Mouse (Mus musculus): ENCODE results near the gene Hoxc9. TPM values are rescaled to one million over a fixed set of nuclear protein-coding genes. Genes with fewer than 3 reads are reported as not detected.

Hoxc9 gene
- polyA plus RNA-seq (2017; shearing (Covaris generic)) = not detected

DNA sequence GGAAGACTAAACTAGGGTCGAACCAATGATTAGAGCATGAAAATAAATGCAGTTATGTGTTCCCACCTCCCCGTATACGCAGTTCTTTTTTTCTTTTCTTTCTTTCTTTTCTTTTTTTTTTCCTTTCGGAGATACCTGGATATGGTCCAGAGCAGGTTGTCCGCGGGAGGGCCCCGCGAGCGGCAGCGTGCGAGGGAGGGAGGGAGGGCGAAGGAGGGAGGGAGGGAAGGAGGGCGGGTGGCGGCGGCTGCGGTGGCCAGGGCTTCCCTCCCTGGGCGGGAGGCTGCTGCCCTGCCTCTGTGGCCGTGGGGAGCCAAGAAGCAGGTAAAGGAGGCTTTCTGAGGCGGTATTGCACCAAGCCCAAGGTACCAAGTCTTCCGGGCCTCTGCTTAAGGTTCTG, at the start of gene Hoxc9:
Hoxc9 (plus strand) TSS at position 269 of the 400 bp plus-strand sequence.

DNA sequence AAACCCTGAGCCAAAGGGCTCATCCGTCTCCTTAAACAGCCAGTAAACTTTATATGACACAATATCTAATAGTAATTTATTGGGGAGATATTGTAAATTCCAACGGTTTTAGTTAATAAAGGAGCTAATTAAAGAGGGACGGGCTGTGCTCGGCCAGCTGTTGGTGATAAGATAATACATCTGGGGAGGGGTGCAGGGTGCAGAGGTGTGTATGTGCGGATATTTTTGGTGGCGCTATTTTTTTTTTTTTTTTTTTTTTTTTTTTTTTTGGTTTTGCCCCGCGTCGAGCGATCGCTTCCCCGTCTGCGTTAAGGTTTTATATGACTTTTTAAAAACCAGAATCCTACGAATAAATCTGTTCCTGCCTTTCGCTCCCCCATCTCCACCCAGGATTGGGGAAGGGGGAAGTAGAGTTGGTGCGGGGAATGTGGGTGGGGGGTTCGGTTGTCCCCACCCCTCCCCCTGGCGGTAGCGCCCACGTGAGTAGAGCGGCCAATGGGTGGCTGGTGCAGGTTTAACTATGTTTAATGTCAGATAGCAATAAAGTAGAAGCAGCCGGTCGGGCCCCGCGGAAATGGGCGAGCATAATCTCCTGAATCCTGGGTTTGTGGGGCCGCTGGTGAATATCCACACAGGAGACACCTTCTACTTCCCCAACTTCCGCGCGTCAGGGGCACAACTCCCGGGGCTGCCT, 39.8 kb upstream of the Hoxc9 start, which contains the start of gene Hoxc12:
Hoxc12 (plus strand) TSS at position 479 of the 694 bp plus-strand sequence.

DNA sequence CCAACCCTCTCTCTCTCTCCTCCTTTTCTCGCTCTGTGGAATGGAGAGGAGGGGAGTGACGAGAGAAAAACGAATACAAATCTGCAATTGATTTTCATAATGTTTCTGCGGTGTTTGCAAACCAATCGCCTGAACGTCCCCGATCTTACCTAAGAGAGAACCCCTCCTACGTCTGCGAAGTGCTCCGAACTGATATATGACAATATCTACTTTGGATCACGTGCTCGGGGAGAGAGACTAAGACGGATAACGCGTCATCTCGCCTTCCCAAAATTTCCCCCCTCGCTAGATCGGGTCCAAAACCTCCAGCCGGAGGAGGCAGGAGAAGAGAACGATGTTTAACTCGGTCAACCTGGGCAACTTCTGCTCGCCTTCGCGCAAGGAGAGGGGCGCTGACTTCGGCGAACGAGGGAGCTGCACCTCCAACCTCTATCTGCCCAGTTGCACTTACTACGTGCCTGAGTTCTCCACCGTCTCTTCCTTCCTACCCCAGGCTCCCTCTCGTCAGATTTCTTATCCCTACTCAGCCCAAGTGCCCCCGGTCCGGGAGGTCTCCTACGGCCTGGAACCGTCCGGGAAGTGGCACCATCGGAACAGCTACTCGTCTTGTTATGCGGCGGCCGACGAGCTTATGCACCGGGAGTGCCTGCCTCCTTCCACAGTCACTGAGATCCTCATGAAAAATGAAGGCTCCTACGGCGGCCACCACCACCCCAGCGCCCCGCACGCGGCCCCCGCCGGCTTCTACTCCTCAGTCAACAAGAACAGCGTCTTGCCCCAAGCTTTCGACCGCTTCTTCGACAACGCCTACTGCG, 21.8 kb upstream of the Hoxc9 start, which contains the start of gene Hoxc11:
Hoxc11 (plus strand) TSS at position 236 of the 815 bp plus-strand sequence.

DNA sequence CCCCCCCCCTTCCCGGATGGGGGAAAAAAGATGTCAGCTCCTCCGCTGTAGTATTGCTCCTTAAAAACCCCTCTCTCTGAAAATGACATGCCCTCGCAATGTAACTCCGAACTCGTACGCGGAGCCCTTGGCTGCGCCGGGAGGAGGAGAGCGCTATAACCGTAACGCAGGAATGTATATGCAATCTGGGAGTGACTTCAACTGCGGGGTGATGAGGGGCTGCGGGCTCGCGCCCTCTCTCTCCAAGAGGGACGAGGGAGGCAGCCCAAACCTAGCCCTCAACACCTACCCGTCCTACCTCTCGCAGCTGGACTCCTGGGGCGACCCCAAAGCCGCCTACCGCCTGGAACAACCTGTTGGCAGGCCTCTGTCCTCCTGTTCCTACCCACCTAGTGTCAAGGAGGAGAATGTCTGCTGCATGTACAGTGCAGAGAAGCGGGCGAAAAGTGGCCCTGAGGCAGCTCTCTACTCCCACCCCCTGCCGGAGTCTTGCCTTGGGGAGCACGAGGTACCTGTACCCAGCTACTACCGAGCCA, 9.4 kb upstream of the Hoxc9 start, which contains the start of gene Hoxc10:
Hoxc10 (plus strand) TSS at position 21 of the 536 bp plus-strand sequence.

DNA sequence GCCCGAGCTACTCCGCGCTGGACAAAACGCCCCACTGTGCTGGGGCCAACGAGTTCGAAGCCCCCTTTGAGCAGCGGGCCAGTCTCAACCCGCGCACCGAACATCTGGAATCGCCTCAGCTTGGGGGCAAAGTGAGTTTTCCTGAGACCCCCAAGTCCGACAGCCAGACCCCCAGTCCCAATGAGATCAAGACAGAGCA, 9.0 kb upstream of the Hoxc9 start, which contains the start of gene Hoxc5:
Hoxc5 (plus strand) TSS at position 132 of the 199 bp plus-strand sequence.

DNA sequence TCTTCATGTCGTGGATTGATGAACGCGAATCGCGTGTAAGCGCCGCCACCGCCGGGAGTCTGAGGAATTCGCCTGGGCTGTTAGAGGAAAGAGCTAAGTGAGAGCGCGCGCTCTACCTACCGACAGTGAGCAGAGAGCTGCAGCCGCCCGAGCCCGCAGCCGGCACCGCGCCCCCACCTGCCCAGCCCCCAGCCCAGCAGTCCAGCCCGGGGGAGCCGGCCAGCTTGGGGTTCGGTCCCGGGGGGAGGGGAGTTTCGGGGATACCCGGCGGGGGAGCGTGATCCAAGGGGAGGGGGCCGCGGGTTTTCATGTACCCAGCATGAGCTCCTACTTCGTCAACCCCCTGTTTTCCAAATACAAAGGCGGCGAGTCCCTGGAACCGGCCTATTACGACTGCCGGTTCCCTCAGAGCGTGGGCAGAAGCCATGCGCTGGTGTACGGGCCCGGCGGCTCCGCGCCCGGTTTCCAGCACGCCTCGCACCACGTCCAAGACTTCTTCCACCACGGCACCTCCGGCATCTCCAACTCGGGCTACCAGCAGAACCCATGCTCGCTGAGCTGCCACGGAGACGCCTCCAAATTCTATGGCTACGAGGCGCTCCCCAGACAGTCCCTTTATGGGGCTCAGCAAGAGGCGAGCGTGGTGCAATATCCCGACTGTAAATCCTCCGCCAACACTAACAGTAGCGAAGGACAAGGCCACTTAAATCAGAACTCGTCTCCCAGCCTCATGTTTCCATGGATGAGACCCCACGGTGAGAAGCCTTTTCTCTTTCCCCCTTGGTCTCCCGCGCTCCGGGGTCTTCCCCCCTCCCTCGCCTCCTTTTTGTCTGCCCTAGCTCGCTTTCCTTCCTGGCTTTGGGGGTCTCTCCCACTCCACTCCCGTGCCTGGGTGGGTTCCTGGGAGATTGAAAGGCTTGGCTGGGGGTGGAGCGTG, 14.5 kb downstream of the Hoxc9 start, which contains the start of gene Hoxc8:
Hoxc8 (plus strand) TSS at position 147 of the 937 bp plus-strand sequence.

DNA sequence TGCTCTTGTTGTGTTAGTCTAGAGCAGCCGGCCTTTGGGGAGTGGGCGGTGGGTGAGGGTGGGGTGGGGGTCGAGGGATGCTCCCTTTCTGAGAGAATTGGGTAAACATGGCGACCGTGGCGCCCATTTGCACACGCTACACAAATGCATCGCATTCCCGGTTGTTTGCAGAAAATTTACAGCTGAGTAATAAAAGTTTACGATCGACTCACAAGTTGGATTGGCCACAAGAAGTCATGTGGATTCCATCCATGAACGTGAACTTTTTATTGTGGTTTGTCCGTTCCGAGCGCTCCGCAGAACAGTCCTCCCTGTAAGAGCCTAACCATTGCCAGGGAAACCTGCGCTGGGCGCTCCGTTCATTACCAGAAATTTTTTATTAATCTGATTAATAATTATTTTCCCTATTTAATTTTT, 21.7 kb downstream of the Hoxc9 start, which contains the start of gene Hoxc6:
Hoxc6 (plus strand) TSS at position 319 of the 417 bp plus-strand sequence.

DNA sequence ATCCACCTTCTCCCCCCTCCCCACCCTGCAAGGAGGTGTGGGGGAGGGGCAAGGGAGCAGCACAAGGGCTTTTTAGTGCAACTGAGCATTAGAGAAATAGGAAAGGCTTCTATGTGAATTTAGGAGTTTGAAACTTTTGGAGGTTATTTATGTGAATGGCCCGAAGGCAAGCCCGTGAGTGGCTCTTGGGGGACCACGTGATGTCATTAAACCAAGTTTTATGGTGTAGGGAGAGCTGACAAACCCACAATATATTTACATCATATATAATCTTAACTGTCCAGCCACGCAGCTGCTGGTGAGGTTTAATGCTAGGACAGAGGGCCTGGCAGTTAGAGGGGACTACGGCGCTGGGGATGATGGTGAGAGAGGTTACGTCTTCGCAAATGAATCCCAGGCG, 42.4 kb downstream of the Hoxc9 start, which contains the start of gene Hoxc4:
Hoxc4 (plus strand) TSS at position 299 of the 400 bp plus-strand sequence.

Other genes with a start within 250 kb of the Hoxc9 start
- not detected for gene Hoxc13, start 55.3 kb upstream of the Hoxc9 start, polyA plus RNA-seq (2017; shearing (Covaris generic))
- gene Hoxc12, start 39.7 kb upstream of the Hoxc9 start, polyA plus RNA-seq (2017; shearing (Covaris generic)) = not detected
- not detected for gene Hoxc11, start 22.0 kb upstream of the Hoxc9 start, polyA plus RNA-seq (2017; shearing (Covaris generic))
- not detected for gene Hoxc10, start 9.6 kb upstream of the Hoxc9 start, polyA plus RNA-seq (2017; shearing (Covaris generic))
- gene Hoxc5, start 9.0 kb upstream of the Hoxc9 start, polyA plus RNA-seq (2017; shearing (Covaris generic)) = not detected
- not detected for gene Hoxc8, start 14.2 kb downstream of the Hoxc9 start, polyA plus RNA-seq (2017; shearing (Covaris generic))
- not detected for gene Hoxc6, start 21.8 kb downstream of the Hoxc9 start, polyA plus RNA-seq (2017; shearing (Covaris generic))
- not detected for gene Hoxc4, start 42.5 kb downstream of the Hoxc9 start, polyA plus RNA-seq (2017; shearing (Covaris generic))
- gene Smug1, start 190.7 kb downstream of the Hoxc9 start, polyA plus RNA-seq (2017; shearing (Covaris generic)) = 4.2 TPM

Data from effector memory CD4-positive, alpha-beta T cell, adult 5 months (primary cell).